Mouse (Mus musculus) lung, postnatal 0 days (tissue): ENCODE measurements at regions not wholly inside any gene's neighbourhood (a gene's known extent, or its start where the extent isn't known, plus 50 kb on each side); places are given as distances from the start of the nearest gene placed in this dataset.

ENCODE experiments used
- ATAC-seq: fragments of 200-750 bp; cut with Nextera tagmentation; 2 replicates; pipeline ENCODE4 v1.8.0; 2017; ENCODE audit warnings: moderate library complexity
- DNase-seq: peaks from one replicate; pipeline ENCODE4 v3.0.0-alpha.2; 2016; ENCODE audit warnings: low spot score
- H3K27ac ChIP-seq: fragments of 300-500 bp; sonication (generic); 2 replicates; pipeline ENCODE4 v1.5.1; 2014; ENCODE audit warnings: antibody characterized with exemption, mild to moderate bottlenecking, low read length, mixed read lengths
- H3K27me3 ChIP-seq: fragments of 300-500 bp; sonication (generic); replicated peaks from 2 replicates; pipeline ENCODE4 v1.6.1; 2014; ENCODE audit warnings: low read length, mixed read lengths; ENCODE audit not compliant: insufficient read depth
- H3K36me3 ChIP-seq: fragments of 300-500 bp; sonication (generic); 2 replicates; pipeline ENCODE4 v1.6.1; 2014; ENCODE audit warnings: low read length, mixed read lengths; ENCODE audit not compliant: insufficient read depth
- H3K4me1 ChIP-seq: fragments of 300-500 bp; sonication (generic); 2 replicates; pipeline ENCODE4 v1.6.1; 2014; ENCODE audit warnings: antibody characterized with exemption, low read depth, low read length, mixed read lengths; ENCODE audit not compliant: insufficient read depth
- H3K4me2 ChIP-seq: fragments of 300-500 bp; sonication (generic); replicated peaks from 2 replicates; pipeline ENCODE4 v1.6.1; 2014; ENCODE audit warnings: low read depth, mild to moderate bottlenecking, low read length, moderate library complexity, mixed read lengths
- H3K4me3 ChIP-seq: fragments of 300-500 bp; sonication (generic); 2 replicates; pipeline ENCODE4 v1.5.1; 2014; ENCODE audit warnings: low read depth, low read length
- H3K9ac ChIP-seq: fragments of 300-500 bp; sonication (generic); replicated peaks from 2 replicates; pipeline ENCODE4 v1.6.1; 2014; ENCODE audit warnings: low read depth, mild to moderate bottlenecking
- H3K9me3 ChIP-seq: fragments of 300-500 bp; sonication (generic); 2 replicates; pipeline ENCODE4 v1.6.1; 2016; ENCODE audit warnings: low read length, mixed read lengths
- CTCF ChIP-seq: IDR thresholded peaks from 2 replicates; pipeline ENCODE4 v1.5.1; 2016; ENCODE audit warnings: antibody characterized with exemption, mild to moderate bottlenecking
- EP300 ChIP-seq: IDR thresholded peaks from 2 replicates; pipeline ENCODE4 v1.6.1; 2016; ENCODE audit warnings: antibody characterized with exemption, mild to moderate bottlenecking, control low read depth
- WGBS: fragments of 180-500 bp; shearing (Covaris S2); extraction: QIAGEN DNeasy Blood & Tissue Kit; methylation state at CpG from one replicate; pipeline ENCODE4 v1.1.7; 2014; 5-methylcytosine and 5-hydroxymethylcytosine counted together

DNA sequence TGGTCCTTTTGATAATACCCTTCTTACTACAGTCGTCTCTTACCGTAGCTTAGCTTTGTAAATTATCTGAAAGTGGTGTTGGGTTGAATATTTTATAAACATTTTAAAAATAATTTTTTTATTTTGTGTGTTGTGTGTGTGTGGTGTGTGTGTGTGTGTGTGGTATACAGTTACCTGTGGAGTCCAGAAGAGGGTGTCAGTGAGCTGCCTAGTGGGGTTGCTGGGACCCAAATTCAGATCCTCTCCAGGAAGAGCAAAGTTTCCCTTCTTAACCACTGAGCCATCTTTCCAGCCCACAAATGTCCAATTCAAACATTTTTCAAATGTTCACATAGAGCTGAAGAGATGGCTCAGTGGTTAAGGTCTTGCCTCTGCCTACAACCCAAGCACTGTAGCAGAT lies 78.4 kb upstream of the H2afz start:
- TF ChIP-seq EP300: no peak
- no peak for TF ChIP-seq CTCF
- ATAC-seq: no peak
- Histone ChIP-seq H3K36me3 (no peaks in the 10 kb centered on the region), H3K4me3 (no peak overlapping the region), H3K27ac (no peak overlapping the region), H3K4me2 (no peak overlapping the region), H3K27me3 (no peaks in the 10 kb centered on the region), H3K9me3 (no peaks in the 10 kb centered on the region), H3K9ac (no peak overlapping the region), H3K4me1 (no peaks in the 10 kb centered on the region)
- DNase-seq: no peak
- 64% methylated on average over 2 of the region's 2 CpGs for WGBS

GRCm38 (mm10) chr3:137789671-137790070 lies 74.6 kb upstream of the H2afz start:
- no peak for ATAC-seq
- H3K9ac ChIP-seq: no peak overlapping the region

GRCm38 (mm10) chr3:137790340-137790739 lies 73.9 kb upstream of the H2afz start:
- H3K4me3 ChIP-seq: no peak overlapping the region
- DNase-seq: no peak
- TF ChIP-seq EP300 (no peak), CTCF (no peak)
- 83% methylated on average over 7 of the region's 7 CpGs for WGBS
- H3K27me3 ChIP-seq: no peaks in the 10 kb centered on the region
- no peaks in the 10 kb centered on the region for H3K9me3 ChIP-seq
- no peak overlapping the region for H3K9ac ChIP-seq
- H3K4me1 ChIP-seq: no peaks in the 10 kb centered on the region
- no peak overlapping the region for H3K4me2 ChIP-seq
- H3K36me3 ChIP-seq: no peaks in the 10 kb centered on the region
- ATAC-seq: no peak
- H3K27ac ChIP-seq: no peak overlapping the region

More at GRCm38 (mm10) chr3:137789671-137790070, 74.6 kb upstream of the H2afz start:
- DNase-seq: no peak
- H3K4me3 ChIP-seq: no peak overlapping the region
- no peaks in the 10 kb centered on the region for H3K4me1 ChIP-seq
- TF ChIP-seq EP300 (no peak), CTCF (no peak)
- H3K27ac ChIP-seq: no peak overlapping the region
- H3K4me2 ChIP-seq: no peak overlapping the region
- H3K9me3 ChIP-seq: no peaks in the 10 kb centered on the region
- no peaks in the 10 kb centered on the region for H3K27me3 ChIP-seq
- 80% methylated on average over 6 of the region's 6 CpGs for WGBS
- no peaks in the 10 kb centered on the region for H3K36me3 ChIP-seq

DNA sequence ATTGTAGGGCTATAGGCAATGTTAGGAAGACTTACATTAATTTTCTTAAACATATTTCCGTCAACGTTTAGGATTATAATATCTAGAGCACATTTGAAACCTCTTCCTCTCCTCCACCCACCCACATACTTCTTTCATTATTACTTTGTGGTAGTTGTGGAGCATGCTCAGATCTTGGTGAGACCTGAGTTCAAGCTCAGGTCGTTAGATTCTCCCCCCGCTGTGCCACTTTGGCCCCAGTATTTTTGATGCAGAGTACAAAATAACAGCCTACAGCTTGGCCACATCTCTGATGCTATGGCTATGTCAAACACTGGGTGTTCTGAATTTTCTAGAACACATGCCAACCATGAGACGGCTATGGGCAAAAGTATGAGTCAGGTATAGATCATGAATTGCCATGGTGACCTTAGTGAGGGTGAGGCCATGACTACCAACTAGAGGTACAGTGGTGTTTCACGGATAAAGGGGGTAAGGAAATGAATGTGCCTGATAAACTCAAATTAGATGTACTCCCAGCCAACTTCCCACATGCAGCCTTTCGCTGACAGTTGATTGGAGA lies 68.5 kb upstream of the H2afz start:
- H3K4me1 ChIP-seq: no peaks in the 10 kb centered on the region
- no peak overlapping the region for H3K27ac ChIP-seq
- DNase-seq (no peak), ATAC-seq (no peak)
- no peaks in the 10 kb centered on the region for H3K27me3 ChIP-seq
- no peaks in the 10 kb centered on the region for H3K9me3 ChIP-seq
- no peak for TF ChIP-seq CTCF
- TF ChIP-seq EP300: no peak
- no peaks in the 10 kb centered on the region for H3K36me3 ChIP-seq
- H3K9ac ChIP-seq: no peak overlapping the region
- no peak overlapping the region for H3K4me3 ChIP-seq
- no peak overlapping the region for H3K4me2 ChIP-seq
- 85% methylated on average over 7 of the region's 7 CpGs for WGBS

- Histone ChIP-seq H3K4me3 (no peak overlapping the region), H3K9me3 (no peaks in the 10 kb centered on the region), H3K27ac (no peak overlapping the region), H3K27me3 (no peaks in the 10 kb centered on the region), H3K4me2 (no peak overlapping the region), H3K9ac (no peak overlapping the region), H3K4me1 (no peaks in the 10 kb centered on the region), H3K36me3 (no peaks in the 10 kb centered on the region)
- 73% methylated on average over 4 of the region's 4 CpGs for WGBS
- ATAC-seq (no peak), DNase-seq (no peak)
- no peak for TF ChIP-seq CTCF
These were observed 65.5 kb upstream of the H2afz start for GRCm38 (mm10) chr3:137798769-137799168.

GRCm38 (mm10) chr3:137801402-137802020 lies 62.8 kb upstream of the H2afz start:
- Histone ChIP-seq H3K9ac (no peak overlapping the region), H3K9me3 (no peaks in the 10 kb centered on the region), H3K4me3 (no peak overlapping the region), H3K27me3 (no peaks in the 10 kb centered on the region), H3K4me2 (no peak overlapping the region), H3K27ac (no peak overlapping the region), H3K36me3 (no peaks in the 10 kb centered on the region), H3K4me1 (no peaks in the 10 kb centered on the region)
- WGBS: 58% methylated on average over 6 of the region's 6 CpGs
- no peak for DNase-seq
- TF ChIP-seq CTCF: no peak
- no peak for TF ChIP-seq EP300
- ATAC-seq: no peak
